Mouse (Mus musculus): ENCODE measurements at regions not wholly inside any gene's neighbourhood (a gene's known extent, or its start where the extent isn't known, plus 50 kb on each side); places are given as distances from the start of the nearest gene placed in this dataset.

- DNase-seq (ENCODE audit: low spot score in 2 of 2), result no peak
Observed at GRCm38 (mm10) chr12:68882503-68882902, 276.5 kb downstream of the Rps29 start.

GRCm38 (mm10) chr12:68879425-68879824, 279.6 kb downstream of the Rps29 start:
- no peak for DNase-seq (ENCODE audit: low spot score in 2 of 2)

- no peak for DNase-seq (ENCODE audit: low spot score in 2 of 2)
Observed at GRCm38 (mm10) chr12:68871259-68871658, 287.7 kb downstream of the Rps29 start.

- DNase-seq (ENCODE audit: low spot score in 2 of 2), result no peak
Observed at GRCm38 (mm10) chr12:68862991-68863356, 296.0 kb downstream of the Rps29 start.

- peak in 1 of 2 experiments; percentile 3 for DNase-seq (ENCODE audit: low spot score in 2 of 2)
Observed at GRCm38 (mm10) chr12:68862313-68862990, 296.5 kb downstream of the Rps29 start.

- no peak for DNase-seq (ENCODE audit: low spot score in 2 of 2)
Observed at GRCm38 (mm10) chr12:68860332-68860731, 298.7 kb downstream of the Rps29 start.

GRCm38 (mm10) chr12:68849616-68850140, 309.3 kb downstream of the Rps29 start:
- DNase-seq (ENCODE audit: low spot score in 2 of 2), result no peak

GRCm38 (mm10) chr12:68840815-68841214, 318.2 kb downstream of the Rps29 start:
- DNase-seq (ENCODE audit: low spot score in 2 of 2), result no peak

GRCm38 (mm10) chr12:68840156-68840555, 318.8 kb downstream of the Rps29 start:
- no peak for DNase-seq (ENCODE audit: low spot score in 2 of 2)

- DNase-seq (ENCODE audit: low spot score in 2 of 2), result no peak
Observed at GRCm38 (mm10) chr12:68836023-68836422, 323.0 kb downstream of the Rps29 start.

GRCm38 (mm10) chr12:68833914-68834313, 325.1 kb downstream of the Rps29 start:
- DNase-seq (ENCODE audit: low spot score in 2 of 2), result no peak

- no peak for DNase-seq (ENCODE audit: low spot score in 2 of 2)
Observed at GRCm38 (mm10) chr12:68829404-68829803, 329.6 kb downstream of the Rps29 start.

GRCm38 (mm10) chr12:68827549-68828249, 331.3 kb downstream of the Rps29 start:
- no peak for DNase-seq (ENCODE audit: low spot score in 2 of 2)

- no peak for DNase-seq (ENCODE audit: low spot score in 2 of 2)
Observed at GRCm38 (mm10) chr12:68794396-68794795, 364.6 kb downstream of the Rps29 start.

- no peak for DNase-seq (ENCODE audit: low spot score in 2 of 2)
Observed at GRCm38 (mm10) chr12:68783636-68784035, 375.4 kb downstream of the Rps29 start.

GRCm38 (mm10) chr12:68775503-68775902, 383.5 kb downstream of the Rps29 start:
- DNase-seq (ENCODE audit: low spot score in 2 of 2), result no peak

GRCm38 (mm10) chr12:68774800-68775199, 384.2 kb downstream of the Rps29 start:
- DNase-seq (ENCODE audit: low spot score in 2 of 2), result no peak

GRCm38 (mm10) chr12:68758263-68759020, 400.5 kb downstream of the Rps29 start:
- DNase-seq (ENCODE audit: low spot score in 2 of 2), result no peak

GRCm38 (mm10) chr12:68728882-68729281, 430.1 kb downstream of the Rps29 start:
- no peak for DNase-seq (ENCODE audit: low spot score in 2 of 2)

GRCm38 (mm10) chr12:68718946-68719345, 440.0 kb downstream of the Rps29 start:
- no peak for DNase-seq (ENCODE audit: low spot score in 2 of 2)
